Mouse (Mus musculus) Patski (cell line): ENCODE results near the gene Rab11a. TPM values are rescaled to one million over a fixed set of nuclear protein-coding genes. Genes with fewer than 3 reads are reported as not detected.

ENCODE experiments used
- ATAC-seq: fragments of 100-300 bp; one replicate; pipeline ENCODE4 v1.8.0; 2021
- CTCF ChIA-PET: fragments of 350-600 bp; sonication (Branson Sonifier 250); formaldehyde crosslinking; loops from one replicate; lab custom pipeline; 2022; ENCODE audit warnings: inconsistent platforms; lab: Charles Lee
- POLR2A ChIA-PET: fragments of 350-600 bp; sonication (Branson Sonifier 250); formaldehyde crosslinking; loops from one replicate; lab custom pipeline; 2022; ENCODE audit warnings: antibody characterized with exemption, inconsistent platforms; lab: Charles Lee
- DNase-seq: peaks from one replicate; pipeline ENCODE4 v3.0.0-alpha.2; 2011; ENCODE audit warnings: low read depth, low spot score
- H3K27me3 ChIP-seq: fragments of 371-371 bp; one replicate; pipeline ENCODE4 v1.5.1; 2021
- CTCF ChIP-seq: fragments of 100-300 bp; IDR thresholded peaks from one replicate; pipeline ENCODE4 v1.5.1; 2021
- in situ Hi-C: fragments of 300-500 bp; cut with MboI; formaldehyde crosslinking; loops from 3 replicates; pipeline ENCODE4 v1.11.1; 2018; ENCODE audit warnings: low pct_unique_long_range_greater_than_20kb, mixed read lengths
- polyA plus RNA-seq: library from polyadenylated mRNA; unstranded; gene quantifications from one replicate; pipeline ENCODE4 v1.2.3, GENCODE M21; 2021

Rab11a gene
- polyA plus RNA-seq = 579 TPM

DNA sequence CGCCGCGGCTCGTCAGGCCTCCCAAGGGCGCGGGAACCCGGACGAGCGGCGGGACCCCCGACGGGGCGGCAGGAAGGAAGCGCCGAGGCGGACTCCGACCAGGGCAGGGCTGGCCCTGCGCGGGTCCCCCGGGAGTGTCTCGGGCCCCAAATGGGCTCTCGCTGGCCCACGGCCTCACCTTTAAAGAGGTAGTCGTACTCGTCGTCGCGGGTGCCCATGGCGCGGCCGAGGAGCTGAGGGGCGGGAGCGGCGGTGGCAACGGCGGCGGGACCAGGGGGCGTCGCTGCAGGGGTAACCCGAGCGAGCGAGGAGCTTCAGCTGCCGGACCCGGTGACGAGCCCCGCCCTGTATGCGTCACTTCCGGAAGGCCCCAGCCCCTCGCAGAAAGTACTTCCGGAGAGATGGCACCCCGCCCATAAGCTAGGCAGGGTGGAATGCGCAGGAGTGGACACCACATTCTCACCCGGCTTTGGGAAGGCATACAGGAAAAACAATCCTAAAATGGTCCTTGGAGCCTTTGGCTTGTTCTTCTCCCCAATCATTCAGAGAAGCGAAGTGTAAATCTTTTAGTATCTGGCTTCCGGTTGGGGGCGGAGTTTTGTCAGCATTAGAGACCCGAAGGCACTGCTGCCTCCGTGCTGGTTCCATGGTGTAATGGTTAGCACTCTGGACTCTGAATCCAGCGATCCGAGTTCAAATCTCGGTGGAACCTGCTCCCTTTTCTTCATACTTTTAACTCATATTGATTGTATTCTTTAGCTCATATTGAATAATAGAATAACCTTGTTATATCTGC lies at the start of gene Rab11a:
Rab11a (minus strand) TSS at position 353 of the 796 bp plus-strand sequence.
- in situ Hi-C loops = no loop called here
- peak; percentile 50 for TF ChIP-seq CTCF
- POLR2A ChIA-PET = interaction anchor here (0.6 to 1.5 kb wide), 5 partner anchors 9 to 1418 kb away, joined by 3 to 9 read pairs (median 4); no protein-coding TSS in a partner anchor
- peak; percentile 68 for DNase-seq
- CTCF ChIA-PET = interaction anchor here (0.9 to 1.3 kb wide), 3 partner anchors 9 to 28 kb away, joined by 3 to 4 read pairs (median 3); no protein-coding TSS in a partner anchor
- ATAC-seq = peak; percentile 71
- H3K27me3 ChIP-seq = no peaks in the 10 kb centered on the region

DNA sequence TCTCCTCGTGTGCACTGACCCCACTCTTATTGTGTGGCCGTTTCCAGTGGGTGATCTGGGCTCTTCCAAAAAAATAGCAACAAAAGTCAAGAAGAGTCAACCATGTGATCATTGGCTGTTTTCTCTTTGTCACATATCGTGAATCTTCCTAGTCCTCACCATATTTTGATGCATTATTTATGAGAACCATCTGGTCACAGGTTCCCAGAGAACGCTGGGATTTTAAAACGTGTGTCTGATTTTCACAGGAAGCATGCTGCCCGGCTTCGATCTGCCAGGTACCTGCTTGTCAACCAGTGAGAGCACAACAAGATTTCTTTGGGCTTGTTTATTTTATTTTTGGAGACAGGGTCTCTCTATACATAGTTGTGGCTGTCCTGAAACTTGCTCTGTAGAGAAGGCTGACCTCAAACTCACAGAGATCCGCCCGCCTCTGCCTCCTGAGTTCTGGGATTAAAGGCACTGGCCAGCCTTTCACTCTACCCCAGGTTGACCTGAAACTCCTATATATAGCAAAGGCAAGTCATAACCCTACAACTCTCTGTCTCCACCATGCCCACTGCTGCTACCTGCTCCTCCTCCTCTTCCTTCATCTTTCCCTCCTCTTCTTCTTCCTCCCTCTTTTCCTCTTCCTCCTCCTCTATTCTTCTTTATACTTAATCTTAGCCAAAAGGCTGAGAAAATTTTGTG lies 48.8 kb upstream of the Rab11a start:
- TF ChIP-seq CTCF = no peak
- in situ Hi-C loops = no loop called here
- CTCF ChIA-PET = interaction anchor here (1.6 kb wide), 1 partner anchor 27 kb away, joined by 4 read pairs; no protein-coding TSS in a partner anchor
- H3K27me3 ChIP-seq = no peaks in the 10 kb centered on the region
- DNase-seq = no peak
- no peak for ATAC-seq
- POLR2A ChIA-PET = no interaction called here

GRCm38 (mm10) chr9:64784841-64785240 lies 47.3 kb upstream of the Rab11a start:
- POLR2A ChIA-PET = no interaction called here

DNA sequence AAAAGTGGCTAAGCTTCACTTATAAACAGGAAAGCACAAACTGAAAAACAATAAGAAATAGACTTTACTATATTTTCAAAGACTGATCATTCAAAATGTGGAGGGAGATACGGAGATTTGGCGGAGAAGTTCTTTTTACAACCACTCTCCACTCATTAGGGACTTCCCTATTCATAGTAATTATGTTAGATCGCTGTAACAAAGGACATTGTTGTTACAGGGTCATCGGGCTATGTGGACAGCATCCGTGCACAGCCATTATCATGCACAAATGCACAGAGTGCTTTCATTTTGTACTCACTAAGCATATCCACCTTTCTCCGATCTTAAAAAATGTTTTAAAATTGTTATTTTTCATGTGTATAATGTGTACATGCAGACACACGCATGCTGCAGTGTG lies 46.0 kb upstream of the Rab11a start:
- no peaks in the 10 kb centered on the region for H3K27me3 ChIP-seq
- no peak for DNase-seq
- no peak for ATAC-seq
- ChIA-PET CTCF (no interaction called here), POLR2A (no interaction called here)
- in situ Hi-C loops = no loop called here
- no peak for TF ChIP-seq CTCF

More at GRCm38 (mm10) chr9:64784841-64785240, 47.3 kb upstream of the Rab11a start:
- in situ Hi-C loops = no loop called here
- no peak for ATAC-seq
- no peak for DNase-seq
- TF ChIP-seq CTCF = peak; percentile 93
- no peaks in the 10 kb centered on the region for H3K27me3 ChIP-seq
- CTCF ChIA-PET = interaction anchor here (0.8 to 1.7 kb wide), 11 partner anchors 10 to 165 kb away, joined by 3 to 5 read pairs (median 4); no protein-coding TSS in a partner anchor

DNA sequence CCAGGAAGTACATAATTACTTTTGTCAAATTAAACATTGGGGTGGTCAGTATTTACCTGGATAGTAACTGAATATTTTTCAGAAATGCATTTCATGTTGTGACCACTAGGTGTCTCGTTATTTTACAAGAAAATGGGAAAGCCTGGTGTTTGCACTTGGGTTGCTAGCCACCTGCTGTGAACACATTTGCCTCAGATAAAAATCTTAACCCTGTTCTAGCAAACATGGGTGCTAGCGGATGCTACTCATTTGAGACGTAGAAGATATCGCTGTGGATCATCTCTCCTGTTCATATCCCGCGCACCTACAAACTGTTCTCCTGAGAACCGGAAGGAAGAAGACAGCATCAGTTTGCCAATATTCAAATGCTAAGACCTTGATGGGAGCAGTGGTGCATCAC lies 42.1 kb upstream of the Rab11a start:
- DNase-seq (no peak), ATAC-seq (no peak)
- in situ Hi-C loops = loop anchor here (5.0 kb wide), 1 partner anchor 432 kb away; no protein-coding TSS in a partner anchor
- CTCF ChIA-PET = interaction anchor here (0.9 to 1.4 kb wide), 2 partner anchors 10 to 435 kb away, joined by 3 read pairs; no protein-coding TSS in a partner anchor
- TF ChIP-seq CTCF = peak; percentile 67
- no peaks in the 10 kb centered on the region for H3K27me3 ChIP-seq
- POLR2A ChIA-PET = no interaction called here

DNA sequence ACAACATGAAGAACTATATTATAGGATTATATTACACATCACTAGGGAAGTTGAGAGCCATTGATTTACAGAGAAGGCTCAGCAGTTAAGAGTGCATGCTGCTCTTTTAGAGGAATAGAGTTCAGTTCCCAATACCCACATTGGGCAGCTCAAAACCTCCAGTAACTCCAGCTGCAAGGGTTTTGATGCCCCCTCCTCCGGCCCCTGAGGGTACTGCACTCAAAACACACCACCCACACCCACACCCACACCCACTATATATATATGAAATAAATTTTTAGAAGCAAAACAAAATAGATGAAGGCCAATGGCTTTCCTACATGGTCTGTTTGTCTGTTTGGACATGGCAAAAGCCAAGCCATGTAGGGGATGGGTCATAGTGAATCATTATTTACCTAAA lies 40.6 kb upstream of the Rab11a start:
- ATAC-seq = no peak
- ChIA-PET CTCF (interaction anchor here (0.9 kb wide), 1 partner anchor 108 kb away, joined by 3 read pairs; no protein-coding TSS in a partner anchor), POLR2A (interaction anchor here (1.0 kb wide), 1 partner anchor 504 kb away, joined by 4 read pairs; no protein-coding TSS in a partner anchor)
- no peaks in the 10 kb centered on the region for H3K27me3 ChIP-seq
- no peak for DNase-seq
- no peak for TF ChIP-seq CTCF
- in situ Hi-C loops = loop anchor here (5.0 kb wide), 1 partner anchor 431 kb away; no protein-coding TSS in a partner anchor

DNA sequence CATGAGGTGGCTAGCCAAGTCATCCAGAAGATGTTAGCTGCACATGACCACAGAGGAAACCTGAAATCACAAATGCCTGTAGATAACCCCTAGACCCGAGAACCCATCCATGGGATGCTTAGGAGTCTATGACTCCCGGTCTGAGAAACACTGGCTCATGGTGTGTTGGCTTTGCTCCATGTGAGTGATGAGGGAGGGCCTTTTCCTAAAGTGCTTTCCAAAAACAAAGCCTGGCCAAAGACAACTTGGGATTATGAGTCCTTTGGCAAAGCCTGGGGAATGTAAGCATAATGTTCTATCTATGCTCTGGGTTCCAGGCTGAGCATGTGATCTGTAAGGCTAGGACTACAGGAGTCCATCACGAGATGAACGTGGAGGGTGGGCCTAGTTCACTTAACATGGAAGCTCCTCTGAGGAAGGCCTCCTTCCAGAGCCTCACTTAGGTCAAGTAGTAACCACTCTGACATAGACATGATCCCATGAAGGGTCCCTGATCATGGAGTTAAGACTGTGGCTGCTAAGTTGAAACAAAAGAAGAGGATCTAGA lies 40.0 kb upstream of the Rab11a start:
- POLR2A ChIA-PET = no interaction called here
- in situ Hi-C loops = loop anchor here (5.0 kb wide), 1 partner anchor 430 kb away; no protein-coding TSS in a partner anchor
- ATAC-seq (no peak), DNase-seq (no peak)
- no peak for TF ChIP-seq CTCF
- CTCF ChIA-PET = no interaction called here
- no peaks in the 10 kb centered on the region for H3K27me3 ChIP-seq

- ATAC-seq (no peak), DNase-seq (no peak)
- H3K27me3 ChIP-seq = no peaks in the 10 kb centered on the region
- in situ Hi-C loops = loop anchor here (5.0 kb wide), 1 partner anchor 428 kb away; no protein-coding TSS in a partner anchor
- TF ChIP-seq CTCF = no peak
- ChIA-PET CTCF (interaction anchor here (1.2 to 3.1 kb wide), 3 partner anchors 10 to 428 kb away, joined by 3 to 6 read pairs (median 4); no protein-coding TSS in a partner anchor), POLR2A (interaction anchor here (0.7 kb wide), 1 partner anchor 39 kb away, joined by 6 read pairs; no protein-coding TSS in a partner anchor)
These were observed 37.9 kb upstream of the Rab11a start for GRCm38 (mm10) chr9:64775491-64775890.

- CTCF ChIA-PET = interaction anchor here (1.2 to 3.1 kb wide), 2 partner anchors 10 to 427 kb away, joined by 3 to 6 read pairs; no protein-coding TSS in a partner anchor
These were observed 37.3 kb upstream of the Rab11a start for GRCm38 (mm10) chr9:64774883-64775282.

More at GRCm38 (mm10) chr9:64774883-64775282, 37.3 kb upstream of the Rab11a start:
- in situ Hi-C loops = loop anchor here (5.0 kb wide), 1 partner anchor 428 kb away; no protein-coding TSS in a partner anchor
- TF ChIP-seq CTCF = no peak
- no peak for ATAC-seq
- DNase-seq = no peak
- no peaks in the 10 kb centered on the region for H3K27me3 ChIP-seq
- POLR2A ChIA-PET = interaction anchor here (1.3 kb wide), 1 partner anchor 131 kb away, joined by 3 read pairs; no protein-coding TSS in a partner anchor
